Mouse (Mus musculus) spleen, adult 2 months (tissue): ENCODE measurements around the gene Lman2. TPM values are rescaled to one million over a fixed set of nuclear protein-coding genes. Genes with fewer than 3 reads are reported as not detected.

Source experiments
- DNase-seq, 2 experiments: peaks; one replicate each; pipeline versions ENCODE4 v3.0.0 to v3.0.0-alpha.2; 2012 to 2021; ENCODE audit warnings: low spot score in 2 of 2, low read depth in 1 of 2
- H3K27ac ChIP-seq: fragments of 200-500 bp; 2 replicates; pipeline ENCODE4 v1.5.1; 2012; ENCODE audit warnings: low read length, inconsistent platforms; ENCODE audit not compliant: insufficient read depth
- H3K27me3 ChIP-seq: fragments of 200-500 bp; 2 replicates; pipeline ENCODE4 v1.6.1; 2012; ENCODE audit warnings: mild to moderate bottlenecking, moderate library complexity, low read length, inconsistent platforms; ENCODE audit not compliant: control insufficient read depth, insufficient read depth
- H3K36me3 ChIP-seq: fragments of 200-500 bp; 2 replicates; pipeline ENCODE4 v1.6.1; 2012; ENCODE audit warnings: mild to moderate bottlenecking, low read length, inconsistent platforms; ENCODE audit not compliant: control insufficient read depth, insufficient read depth
- H3K4me1 ChIP-seq: fragments of 200-500 bp; 2 replicates; pipeline ENCODE4 v1.6.1; 2011; ENCODE audit warnings: inconsistent platforms; ENCODE audit not compliant: control insufficient read depth, insufficient read depth, insufficient read length
- H3K4me3 ChIP-seq: fragments of 200-500 bp; 2 replicates; pipeline ENCODE4 v1.5.1; 2011; ENCODE audit warnings: mild to moderate bottlenecking, inconsistent platforms; ENCODE audit not compliant: insufficient read depth, insufficient read length; ENCODE audit errors: extremely low read depth
- CTCF ChIP-seq: fragments of 200-500 bp; IDR thresholded peaks from 2 replicates; pipeline ENCODE4 v1.5.1; 2011; ENCODE audit warnings: mild to moderate bottlenecking, inconsistent platforms; ENCODE audit not compliant: insufficient read depth, insufficient read length, insufficient replicate concordance; ENCODE audit errors: extremely low read depth
- POLR2A ChIP-seq: fragments of 200-500 bp; IDR thresholded peaks from 2 replicates; pipeline ENCODE4 v1.6.1; 2011; ENCODE audit warnings: low read depth, low read length, inconsistent platforms
- WGBS: fragments of 180-500 bp; shearing (Covaris S2); methylation state at CpG from one replicate; pipeline ENCODE4 v1.1.7; 2018; 5-methylcytosine and 5-hydroxymethylcytosine counted together
- polyA plus RNA-seq: library from polyadenylated mRNA; depleted of rRNA; stranded (reverse); fragments of >200 nt; gene quantifications from 2 replicates; pipeline ENCODE4 v1.2.3, GENCODE M21; 2012; rRNA removed

Gene Lman2
- polyA plus RNA-seq = 63.9 and 70.1 TPM in 2 replicates

GRCm38 (mm10) chr13:55362453-55363060, at the start of gene Lman2:
TSS of gene Lman2 (minus strand) at chr13:55362783.
- Histone ChIP-seq H3K4me3 (peak within 1 kb of the TSS; percentile 89), H3K27me3 (no peaks in the 10 kb centered on the region), H3K27ac (peak within 1 kb of the TSS; percentile 93), H3K4me1 (no peaks in the 10 kb centered on the region; the same call in 1 of the 2 replicates), H3K36me3 (peaks cover 11% of the 10 kb centered on the region)
- WGBS = under 1% methylated on average over 35 of the region's 35 CpGs
- TF ChIP-seq CTCF (no peak), POLR2A (peak; percentile 64)
- peak; percentile 92 to 94 for DNase-seq

- H3K36me3 ChIP-seq = no peaks in the 10 kb centered on the region
- no peak overlapping the region for H3K4me3 ChIP-seq
- TF ChIP-seq POLR2A (no peak), CTCF (no peak)
- H3K27me3 ChIP-seq = no peaks in the 10 kb centered on the region
- DNase-seq = no peak
- WGBS = 52% methylated on average over 7 of the region's 7 CpGs
- H3K27ac ChIP-seq = no peak overlapping the region
- peaks cover 5% of the 10 kb centered on the region; the same call in 1 of the 2 replicates for H3K4me1 ChIP-seq
Observed at GRCm38 (mm10) chr13:55411826-55412225, 49.2 kb upstream of the Lman2 start.

GRCm38 (mm10) chr13:55408546-55409120, 46.0 kb upstream of the Lman2 start:
- peaks cover 11% of the 10 kb centered on the region; the same call in 1 of the 2 replicates for H3K4me1 ChIP-seq
- no peaks in the 10 kb centered on the region for H3K36me3 ChIP-seq
- no peak overlapping the region for H3K4me3 ChIP-seq
- no peaks in the 10 kb centered on the region for H3K27me3 ChIP-seq
- no peak overlapping the region for H3K27ac ChIP-seq
- WGBS = 85% methylated on average over 19 of the region's 19 CpGs
- DNase-seq = no peak
- no peak for TF ChIP-seq POLR2A
- no peak for TF ChIP-seq CTCF

GRCm38 (mm10) chr13:55407341-55407740, 44.8 kb upstream of the Lman2 start:
- Histone ChIP-seq H3K27me3 (no peaks in the 10 kb centered on the region), H3K4me1 (peaks cover 9% of the 10 kb centered on the region; the same call in 1 of the 2 replicates), H3K27ac (no peak overlapping the region), H3K36me3 (no peaks in the 10 kb centered on the region), H3K4me3 (no peak overlapping the region)
- WGBS = 89% methylated on average over 4 of the region's 4 CpGs
- no peak for TF ChIP-seq POLR2A
- no peak for TF ChIP-seq CTCF
- DNase-seq = no peak

- Histone ChIP-seq H3K36me3 (no peaks in the 10 kb centered on the region), H3K27ac (0 out of 2 replicates have a peak overlapping the region, but pooled peaks have one; percentile 17), H3K4me3 (peak overlapping the region; percentile 9; the same call in 1 of the 2 replicates), H3K27me3 (no peaks in the 10 kb centered on the region), H3K4me1 (peaks cover 6% of the 10 kb centered on the region; the same call in 1 of the 2 replicates)
- DNase-seq = peak in 1 of 2 experiments; percentile 46
- 17% methylated on average over 13 of the region's 13 CpGs for WGBS
- TF ChIP-seq CTCF = no peak
- TF ChIP-seq POLR2A = no peak
Observed at GRCm38 (mm10) chr13:55405783-55406390, 43.3 kb upstream of the Lman2 start.

- TF ChIP-seq CTCF = peak; percentile 95
- no peak for TF ChIP-seq POLR2A
- Histone ChIP-seq H3K27me3 (no peaks in the 10 kb centered on the region), H3K36me3 (no peaks in the 10 kb centered on the region), H3K27ac (no peak overlapping the region), H3K4me3 (peak overlapping the region; percentile 9; the same call in 1 of the 2 replicates), H3K4me1 (peaks cover 6% of the 10 kb centered on the region; the same call in 1 of the 2 replicates)
- 7% methylated on average over 11 of the region's 11 CpGs for WGBS
- peak; percentile 78 to 81 for DNase-seq
Observed at GRCm38 (mm10) chr13:55404853-55405782, 42.5 kb upstream of the Lman2 start.
